Mouse (Mus musculus): ENCODE results near the gene Srd5a2. TPM values are rescaled to one million over a fixed set of nuclear protein-coding genes. Genes with fewer than 3 reads are reported as not detected.

The Srd5a2 gene
- polyA plus RNA-seq (2012; rRNA removed; ENCODE audit: low replicate concordance): not detected in 2 replicates

GRCm38 (mm10) chr17:74047210-74048082, at the start of gene Srd5a2:
Srd5a2 (minus strand) TSS chr17:74047916.

Other genes with a start within 250 kb of the Srd5a2 start
- 14.7 and 16.6 TPM in 2 replicates for gene Ehd3, start 243.8 kb downstream of the Srd5a2 start, polyA plus RNA-seq (2012; rRNA removed; ENCODE audit: low replicate concordance)
- 83.8 and 128 TPM in 2 replicates for gene Xdh, start 97.7 kb downstream of the Srd5a2 start, polyA plus RNA-seq (2012; rRNA removed; ENCODE audit: low replicate concordance)
- gene Memo1, start 247.6 kb upstream of the Srd5a2 start, polyA plus RNA-seq (2012; rRNA removed; ENCODE audit: low replicate concordance): 39.1 and 42.3 TPM in 2 replicates